Mouse (Mus musculus) neural tube, embryonic 14.5 days (tissue): ENCODE data around the gene Bach2. TPM values are rescaled to one million over a fixed set of nuclear protein-coding genes. Genes with fewer than 3 reads are reported as not detected.

ENCODE experiments used
- ATAC-seq: fragments of 200-750 bp; cut with Nextera tagmentation; 2 replicates; pipeline ENCODE4 v1.8.0; 2017; ENCODE audit warnings: low read depth, mild to moderate bottlenecking, moderate TSS enrichment, moderate library complexity
- H3K27ac ChIP-seq: fragments of 300-500 bp; sonication (generic); 2 replicates; pipeline ENCODE4 v1.5.1; 2014; ENCODE audit warnings: low read depth, mild to moderate bottlenecking, control low read depth, low read length, moderate library complexity, mixed read lengths
- H3K27me3 ChIP-seq: fragments of 300-500 bp; sonication (generic); 2 replicates; pipeline ENCODE4 v1.6.1; 2014; ENCODE audit warnings: low read length; ENCODE audit not compliant: control insufficient read depth, insufficient read depth
- H3K36me3 ChIP-seq: fragments of 300-500 bp; sonication (generic); 2 replicates; pipeline ENCODE4 v1.6.1; 2014; ENCODE audit warnings: low read length, mixed read lengths; ENCODE audit not compliant: control insufficient read depth, insufficient read depth
- H3K4me1 ChIP-seq: fragments of 300-500 bp; sonication (generic); 2 replicates; pipeline ENCODE4 v1.6.1; 2014; ENCODE audit warnings: low read length; ENCODE audit not compliant: control insufficient read depth, insufficient read depth
- H3K4me2 ChIP-seq: fragments of 300-500 bp; sonication (generic); 2 replicates; pipeline ENCODE4 v1.6.1; 2014; ENCODE audit warnings: mild to moderate bottlenecking, low read depth, low read length, control low read depth
- H3K4me3 ChIP-seq: fragments of 300-500 bp; sonication (generic); 2 replicates; pipeline ENCODE4 v1.5.1; 2014; ENCODE audit warnings: low read depth, low read length, control low read depth, mixed read lengths
- H3K9ac ChIP-seq: fragments of 300-500 bp; sonication (generic); replicated peaks from 2 replicates; pipeline ENCODE4 v1.6.1; 2014; ENCODE audit warnings: low read depth, mild to moderate bottlenecking, control low read depth, low read length, mixed read lengths
- H3K9me3 ChIP-seq: fragments of 300-500 bp; sonication (generic); 2 replicates; pipeline ENCODE4 v1.6.1; 2016; ENCODE audit warnings: low read length; ENCODE audit not compliant: control insufficient read depth
- WGBS: fragments of 180-500 bp; shearing (Covaris S2); extraction: QIAGEN DNeasy Blood & Tissue Kit; methylation state at CpG from one replicate; pipeline ENCODE4 v1.1.7; 2014; 5-methylcytosine and 5-hydroxymethylcytosine counted together
- polyA plus RNA-seq: library from polyadenylated mRNA; unstranded; fragments of >200 nt; fragmentation: Nextera tagmentation; extraction: Ambion mirVana; gene quantifications from 2 replicates; pipeline ENCODE4 v1.2.1, GENCODE M21; 2014

Gene Bach2
- polyA plus RNA-seq, 1 experiment from 2014 or later: 32.4 TPM

GRCm38 (mm10) chr4:32218371-32218770 is 20.2 kb upstream of the Bach2 start:
- Histone ChIP-seq H3K27ac (no peak overlapping the region), H3K9me3 (no peaks in the 10 kb centered on the region), H3K27me3 (no peaks in the 10 kb centered on the region), H3K4me2 (no peak overlapping the region), H3K4me1 (peaks cover 11% of the 10 kb centered on the region; the same call in 1 of the 2 replicates), H3K9ac (no peak overlapping the region), H3K4me3 (no peak overlapping the region), H3K36me3 (no peaks in the 10 kb centered on the region)
- 70% methylated on average over 4 of the region's 4 CpGs for WGBS
- no peak for ATAC-seq

GRCm38 (mm10) chr4:32219428-32220128 is 19.0 kb upstream of the Bach2 start:
- H3K4me3 ChIP-seq: no peak overlapping the region
- ATAC-seq: peak; percentile 61; the same call in 1 of the 2 replicates
- H3K9me3 ChIP-seq: no peaks in the 10 kb centered on the region
- no peaks in the 10 kb centered on the region for H3K27me3 ChIP-seq
- no peak overlapping the region for H3K9ac ChIP-seq
- peaks cover 11% of the 10 kb centered on the region; the same call in 1 of the 2 replicates for H3K4me1 ChIP-seq
- no peak overlapping the region for H3K27ac ChIP-seq
- H3K4me2 ChIP-seq: no peak overlapping the region
- H3K36me3 ChIP-seq: no peaks in the 10 kb centered on the region
- WGBS: 15% methylated on average over 10 of the region's 10 CpGs

DNA sequence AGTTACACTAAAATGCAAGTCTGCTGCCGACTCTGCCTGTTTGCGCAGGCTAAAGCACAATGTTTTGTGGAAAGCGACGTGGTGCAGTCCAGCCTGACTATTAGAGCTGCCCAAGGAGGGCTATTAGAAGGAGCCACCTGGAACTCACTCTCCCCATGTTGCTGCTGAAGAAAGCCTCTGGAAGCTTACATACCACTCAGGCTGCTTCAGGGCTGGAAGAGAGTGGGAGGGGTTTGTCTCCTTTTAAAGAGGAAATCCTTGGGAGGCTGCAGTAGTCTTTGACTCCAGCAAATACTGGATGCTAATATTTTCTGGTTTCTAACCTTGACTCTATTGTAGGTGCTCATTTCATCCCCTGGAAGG is 18.5 kb upstream of the Bach2 start:
- no peak for ATAC-seq
- H3K9ac ChIP-seq: no peak overlapping the region
- H3K4me1 ChIP-seq: peaks cover 11% of the 10 kb centered on the region; the same call in 1 of the 2 replicates
- 37% methylated on average over 4 of the region's 4 CpGs for WGBS
- no peak overlapping the region for H3K4me3 ChIP-seq
- H3K27ac ChIP-seq: no peak overlapping the region
- H3K4me2 ChIP-seq: no peak overlapping the region
- H3K9me3 ChIP-seq: no peaks in the 10 kb centered on the region
- no peaks in the 10 kb centered on the region for H3K36me3 ChIP-seq
- no peaks in the 10 kb centered on the region for H3K27me3 ChIP-seq

- ATAC-seq: no peak
- H3K9ac ChIP-seq: no peak overlapping the region
- H3K36me3 ChIP-seq: no peaks in the 10 kb centered on the region
- H3K4me2 ChIP-seq: no peak overlapping the region
- WGBS: 51% methylated on average over 6 of the region's 6 CpGs
- no peaks in the 10 kb centered on the region for H3K9me3 ChIP-seq
- no peak overlapping the region for H3K27ac ChIP-seq
- H3K4me3 ChIP-seq: no peak overlapping the region
- H3K4me1 ChIP-seq: peaks cover 11% of the 10 kb centered on the region; the same call in 1 of the 2 replicates
- no peaks in the 10 kb centered on the region for H3K27me3 ChIP-seq
Measured at GRCm38 (mm10) chr4:32220961-32221360, 17.6 kb upstream of the Bach2 start.

- Histone ChIP-seq H3K4me2 (no peak overlapping the region), H3K27me3 (no peaks in the 10 kb centered on the region), H3K4me1 (peaks cover 11% of the 10 kb centered on the region; the same call in 1 of the 2 replicates), H3K27ac (no peak overlapping the region), H3K36me3 (no peaks in the 10 kb centered on the region), H3K9me3 (no peaks in the 10 kb centered on the region), H3K4me3 (no peak overlapping the region), H3K9ac (no peak overlapping the region)
- ATAC-seq: no peak
Measured at GRCm38 (mm10) chr4:32223563-32223962, 15.0 kb upstream of the Bach2 start.

DNA sequence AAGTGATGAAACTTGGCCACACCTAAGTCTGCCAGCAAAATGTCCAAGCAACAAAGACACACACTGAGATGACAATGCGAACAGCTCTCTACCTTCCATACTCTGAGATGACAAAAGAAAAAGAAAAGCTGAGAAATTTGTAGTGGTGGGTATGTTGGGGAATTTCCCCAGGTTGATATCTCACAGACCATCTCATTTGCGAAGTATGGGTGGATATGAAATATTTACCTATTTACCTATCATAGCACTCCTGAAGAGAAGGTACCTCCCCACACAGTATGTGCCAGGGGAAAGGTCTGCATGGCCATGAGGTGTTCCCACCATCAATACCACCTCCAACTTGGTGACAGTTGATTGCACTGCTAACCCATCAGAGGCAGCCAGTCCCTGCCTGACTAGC is 13.4 kb upstream of the Bach2 start:
- H3K4me3 ChIP-seq: no peak overlapping the region
- WGBS: 98% methylated on average over 2 of the region's 2 CpGs
- no peak overlapping the region for H3K27ac ChIP-seq
- no peaks in the 10 kb centered on the region for H3K36me3 ChIP-seq
- no peak overlapping the region for H3K9ac ChIP-seq
- H3K4me1 ChIP-seq: no peaks in the 10 kb centered on the region; the same call in 1 of the 2 replicates
- no peak for ATAC-seq
- no peak overlapping the region for H3K4me2 ChIP-seq
- H3K27me3 ChIP-seq: no peaks in the 10 kb centered on the region
- no peaks in the 10 kb centered on the region for H3K9me3 ChIP-seq

GRCm38 (mm10) chr4:32227970-32228557 is 10.5 kb upstream of the Bach2 start:
- Histone ChIP-seq H3K27ac (no peak overlapping the region), H3K4me3 (no peak overlapping the region), H3K36me3 (no peaks in the 10 kb centered on the region), H3K27me3 (no peaks in the 10 kb centered on the region), H3K4me2 (no peak overlapping the region), H3K9me3 (no peaks in the 10 kb centered on the region), H3K9ac (no peak overlapping the region), H3K4me1 (no peaks in the 10 kb centered on the region; the same call in 1 of the 2 replicates)
- no peak for ATAC-seq
- 70% methylated on average over 8 of the region's 8 CpGs for WGBS

- no peak overlapping the region for H3K4me2 ChIP-seq
- 86% methylated on average over 10 of the region's 10 CpGs for WGBS
- no peak overlapping the region for H3K4me3 ChIP-seq
- no peaks in the 10 kb centered on the region for H3K9me3 ChIP-seq
- no peaks in the 10 kb centered on the region; the same call in 1 of the 2 replicates for H3K4me1 ChIP-seq
- H3K27me3 ChIP-seq: no peaks in the 10 kb centered on the region
- H3K27ac ChIP-seq: no peak overlapping the region
- no peak overlapping the region for H3K9ac ChIP-seq
- ATAC-seq: no peak
- H3K36me3 ChIP-seq: no peaks in the 10 kb centered on the region
Measured at GRCm38 (mm10) chr4:32229266-32229665, 9.3 kb upstream of the Bach2 start.

GRCm38 (mm10) chr4:32231258-32232055 is 7.1 kb upstream of the Bach2 start:
- Histone ChIP-seq H3K4me1 (no peaks in the 10 kb centered on the region), H3K9ac (no peak overlapping the region), H3K36me3 (no peaks in the 10 kb centered on the region), H3K4me2 (no peak overlapping the region), H3K9me3 (no peaks in the 10 kb centered on the region), H3K27me3 (no peaks in the 10 kb centered on the region), H3K4me3 (no peak overlapping the region), H3K27ac (no peak overlapping the region)
- no peak for ATAC-seq
- 91% methylated on average over 11 of the region's 11 CpGs for WGBS
